Mouse (Mus musculus): ENCODE measurements around the gene Atp1a3. TPM values are rescaled to one million over a fixed set of nuclear protein-coding genes. Genes with fewer than 3 reads are reported as not detected.

Atp1a3 gene
- polyA plus RNA-seq, 1 experiment from 2014 or later = 1.0 TPM

DNA sequence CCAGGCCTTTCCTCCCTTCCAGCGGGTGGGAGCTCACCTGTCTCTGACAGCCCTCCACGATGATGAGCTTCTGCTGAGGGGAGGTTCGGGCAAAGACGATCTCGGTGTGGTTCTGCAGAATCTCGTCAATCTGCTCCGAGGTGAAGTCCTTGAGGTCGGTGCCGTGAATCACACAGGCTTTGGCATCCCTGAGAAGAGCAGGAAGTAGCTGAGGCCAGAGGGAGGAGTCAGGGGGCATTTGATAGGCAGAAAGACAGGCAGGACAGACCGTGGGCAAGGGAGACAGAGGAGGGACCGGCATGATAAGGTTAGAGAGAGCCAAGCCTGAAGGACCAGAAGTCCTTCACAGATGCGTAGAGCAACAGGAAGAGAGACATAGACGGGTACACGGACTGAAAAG lies 17.8 kb downstream of the Atp1a3 start:
- Histone ChIP-seq H3K4me1 (replicated peaks; ENCODE audit: control insufficient read depth, insufficient read depth, low read length) (no peaks in the 10 kb centered on the region), H3K9me3 (ENCODE audit: control insufficient read depth, low read length) (no peaks in the 10 kb centered on the region), H3K27ac (ENCODE audit: low read length) (no peak overlapping the region), H3K4me2 (ENCODE audit: low read depth, low read length) (no peak overlapping the region), H3K27me3 (ENCODE audit: control insufficient read depth, insufficient read depth, low read depth, low read length) (no peaks in the 10 kb centered on the region), H3K4me3 (ENCODE audit: low read length) (no peak overlapping the region), H3K36me3 (ENCODE audit: control insufficient read depth, insufficient read depth, low read length) (no peaks in the 10 kb centered on the region), H3K9ac (ENCODE audit: low read length) (no peak overlapping the region)
- 79% methylated on average over 14 of the region's 14 CpGs for WGBS
- ATAC-seq (ENCODE audit: low read depth) = no peak

DNA sequence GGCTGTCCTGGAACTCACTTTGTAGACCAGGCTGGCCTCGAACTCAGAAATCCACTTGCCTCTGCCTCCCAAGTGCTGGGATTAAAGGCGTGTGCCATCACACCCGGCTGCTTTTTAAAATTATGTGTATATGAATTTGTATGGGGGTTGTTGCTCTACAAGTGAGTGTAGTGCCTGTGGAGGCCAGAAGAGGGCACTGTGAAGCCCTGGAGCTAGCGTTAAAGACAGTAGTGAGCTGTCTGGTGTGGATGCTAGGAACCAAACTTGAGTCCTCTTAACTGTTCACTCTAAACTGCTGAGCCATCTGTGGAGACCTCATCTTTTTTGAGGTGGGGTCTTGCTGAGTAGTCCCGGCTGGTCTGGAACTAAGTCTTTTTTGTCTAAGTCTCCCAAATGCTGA lies 20.0 kb downstream of the Atp1a3 start:
- Histone ChIP-seq H3K27me3 (ENCODE audit: control insufficient read depth, insufficient read depth, low read depth, low read length) (no peaks in the 10 kb centered on the region), H3K9ac (ENCODE audit: low read length) (no peak overlapping the region), H3K36me3 (ENCODE audit: control insufficient read depth, insufficient read depth, low read length) (no peaks in the 10 kb centered on the region), H3K4me3 (ENCODE audit: low read length) (no peak overlapping the region), H3K9me3 (ENCODE audit: control insufficient read depth, low read length) (no peaks in the 10 kb centered on the region), H3K4me2 (ENCODE audit: low read depth, low read length) (no peak overlapping the region), H3K27ac (ENCODE audit: low read length) (no peak overlapping the region), H3K4me1 (replicated peaks; ENCODE audit: control insufficient read depth, insufficient read depth, low read length) (no peaks in the 10 kb centered on the region)
- ATAC-seq (ENCODE audit: low read depth) = no peak
- 65% methylated on average over 5 of the region's 5 CpGs for WGBS

- Histone ChIP-seq H3K9ac (ENCODE audit: low read length) (no peak overlapping the region), H3K27me3 (ENCODE audit: control insufficient read depth, insufficient read depth, low read depth, low read length) (no peaks in the 10 kb centered on the region), H3K27ac (ENCODE audit: low read length) (no peak overlapping the region), H3K9me3 (ENCODE audit: control insufficient read depth, low read length) (no peaks in the 10 kb centered on the region), H3K4me3 (ENCODE audit: low read length) (no peak overlapping the region), H3K4me1 (replicated peaks; ENCODE audit: control insufficient read depth, insufficient read depth, low read length) (no peaks in the 10 kb centered on the region), H3K4me2 (ENCODE audit: low read depth, low read length) (no peak overlapping the region), H3K36me3 (ENCODE audit: control insufficient read depth, insufficient read depth, low read length) (no peaks in the 10 kb centered on the region)
- ATAC-seq (ENCODE audit: low read depth) = no peak
- 82% methylated on average over 2 of the region's 2 CpGs for WGBS
Observed at GRCm38 (mm10) chr7:24984307-24984706, 21.5 kb downstream of the Atp1a3 start.

GRCm38 (mm10) chr7:24983396-24983795 lies 22.4 kb downstream of the Atp1a3 start:
- H3K36me3 ChIP-seq (ENCODE audit: control insufficient read depth, insufficient read depth, low read length) = no peaks in the 10 kb centered on the region
- H3K27ac ChIP-seq (ENCODE audit: low read length) = no peak overlapping the region
- WGBS = 74% methylated on average over 5 of the region's 5 CpGs
- H3K4me1 ChIP-seq (replicated peaks; ENCODE audit: control insufficient read depth, insufficient read depth, low read length) = no peaks in the 10 kb centered on the region
- no peak overlapping the region for H3K4me2 ChIP-seq (ENCODE audit: low read depth, low read length)
- no peak overlapping the region for H3K9ac ChIP-seq (ENCODE audit: low read length)
- no peaks in the 10 kb centered on the region for H3K27me3 ChIP-seq (ENCODE audit: control insufficient read depth, insufficient read depth, low read depth, low read length)
- no peak for ATAC-seq (ENCODE audit: low read depth)
- no peak overlapping the region for H3K4me3 ChIP-seq (ENCODE audit: low read length)
- H3K9me3 ChIP-seq (ENCODE audit: control insufficient read depth, low read length) = no peaks in the 10 kb centered on the region

DNA sequence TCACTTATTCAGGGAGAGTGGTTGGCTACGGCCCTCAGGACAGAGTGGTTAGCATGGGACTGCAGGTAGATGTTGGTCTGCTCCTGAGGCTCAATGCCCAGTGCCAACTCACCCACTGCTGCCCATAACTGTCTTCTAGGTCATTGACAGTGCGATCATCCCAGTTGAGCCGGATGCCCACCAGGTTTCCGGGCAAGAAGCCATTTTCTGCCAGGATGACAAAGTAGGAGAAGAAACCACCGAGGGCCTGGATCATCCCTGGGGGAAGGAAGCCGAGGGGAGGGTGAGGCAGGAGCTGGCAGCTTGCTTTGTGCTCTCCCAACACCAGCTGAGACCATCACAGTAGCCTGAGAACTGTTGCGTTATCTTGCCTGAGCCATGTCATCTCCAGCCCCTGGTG lies 25.3 kb downstream of the Atp1a3 start:
- ATAC-seq (ENCODE audit: low read depth) = no peak
- H3K27me3 ChIP-seq (ENCODE audit: control insufficient read depth, insufficient read depth, low read depth, low read length) = no peaks in the 10 kb centered on the region
- no peaks in the 10 kb centered on the region for H3K9me3 ChIP-seq (ENCODE audit: control insufficient read depth, low read length)
- no peak overlapping the region for H3K27ac ChIP-seq (ENCODE audit: low read length)
- 72% methylated on average over 7 of the region's 7 CpGs for WGBS
- H3K4me3 ChIP-seq (ENCODE audit: low read length) = no peak overlapping the region
- H3K36me3 ChIP-seq (ENCODE audit: control insufficient read depth, insufficient read depth, low read length) = no peaks in the 10 kb centered on the region
- H3K4me1 ChIP-seq (replicated peaks; ENCODE audit: control insufficient read depth, insufficient read depth, low read length) = no peaks in the 10 kb centered on the region
- H3K4me2 ChIP-seq (ENCODE audit: low read depth, low read length) = no peak overlapping the region
- H3K9ac ChIP-seq (ENCODE audit: low read length) = no peak overlapping the region

GRCm38 (mm10) chr7:24978781-24979180 lies 27.0 kb downstream of the Atp1a3 start:
- H3K4me2 ChIP-seq (ENCODE audit: low read depth, low read length) = no peak overlapping the region
- H3K9ac ChIP-seq (ENCODE audit: low read length) = no peak overlapping the region
- no peaks in the 10 kb centered on the region for H3K36me3 ChIP-seq (ENCODE audit: control insufficient read depth, insufficient read depth, low read length)
- WGBS = 84% methylated on average over 7 of the region's 7 CpGs
- ATAC-seq (ENCODE audit: low read depth) = no peak
- H3K27me3 ChIP-seq (ENCODE audit: control insufficient read depth, insufficient read depth, low read depth, low read length) = no peaks in the 10 kb centered on the region
- no peak overlapping the region for H3K27ac ChIP-seq (ENCODE audit: low read length)
- no peaks in the 10 kb centered on the region for H3K4me1 ChIP-seq (replicated peaks; ENCODE audit: control insufficient read depth, insufficient read depth, low read length)
- H3K9me3 ChIP-seq (ENCODE audit: control insufficient read depth, low read length) = no peaks in the 10 kb centered on the region
- no peak overlapping the region for H3K4me3 ChIP-seq (ENCODE audit: low read length)

- Histone ChIP-seq H3K27ac (ENCODE audit: low read length) (no peak overlapping the region), H3K9me3 (ENCODE audit: control insufficient read depth, low read length) (no peaks in the 10 kb centered on the region), H3K9ac (ENCODE audit: low read length) (no peak overlapping the region), H3K4me2 (ENCODE audit: low read depth, low read length) (no peak overlapping the region), H3K4me3 (ENCODE audit: low read length) (no peak overlapping the region), H3K36me3 (ENCODE audit: control insufficient read depth, insufficient read depth, low read length) (no peaks in the 10 kb centered on the region), H3K4me1 (replicated peaks; ENCODE audit: control insufficient read depth, insufficient read depth, low read length) (peaks cover 7% of the 10 kb centered on the region), H3K27me3 (ENCODE audit: control insufficient read depth, insufficient read depth, low read depth, low read length) (no peaks in the 10 kb centered on the region)
- no peak for ATAC-seq (ENCODE audit: low read depth)
- 25% methylated on average over 9 of the region's 9 CpGs for WGBS
Observed at GRCm38 (mm10) chr7:24974893-24975595, 30.7 kb downstream of the Atp1a3 start.

DNA sequence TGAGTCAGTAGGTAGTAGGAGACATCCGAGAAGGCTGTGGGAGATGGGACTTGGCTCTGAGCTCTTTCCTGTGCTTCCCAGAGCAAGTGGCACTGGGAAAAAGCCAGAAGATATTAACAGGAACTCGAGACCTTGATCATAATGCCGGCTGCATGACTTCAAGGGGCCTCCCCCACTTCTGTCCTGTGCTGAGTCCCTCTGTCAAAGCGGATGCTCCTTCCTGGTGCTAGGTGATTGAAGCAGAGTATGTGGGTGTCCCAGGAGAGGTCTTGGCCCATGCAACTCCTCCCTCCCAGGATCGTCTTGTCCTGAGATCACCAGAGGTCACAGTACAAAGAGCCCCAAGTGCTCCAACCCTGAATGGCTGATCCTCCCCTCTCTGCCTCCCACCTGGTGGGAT lies 31.9 kb downstream of the Atp1a3 start:
- H3K36me3 ChIP-seq (ENCODE audit: control insufficient read depth, insufficient read depth, low read length) = no peaks in the 10 kb centered on the region
- no peak overlapping the region for H3K4me3 ChIP-seq (ENCODE audit: low read length)
- H3K27me3 ChIP-seq (ENCODE audit: control insufficient read depth, insufficient read depth, low read depth, low read length) = no peaks in the 10 kb centered on the region
- no peak overlapping the region for H3K27ac ChIP-seq (ENCODE audit: low read length)
- H3K9ac ChIP-seq (ENCODE audit: low read length) = no peak overlapping the region
- peaks cover 7% of the 10 kb centered on the region for H3K4me1 ChIP-seq (replicated peaks; ENCODE audit: control insufficient read depth, insufficient read depth, low read length)
- H3K4me2 ChIP-seq (ENCODE audit: low read depth, low read length) = no peak overlapping the region
- WGBS = 64% methylated on average over 5 of the region's 5 CpGs
- H3K9me3 ChIP-seq (ENCODE audit: control insufficient read depth, low read length) = no peaks in the 10 kb centered on the region
- ATAC-seq (ENCODE audit: low read depth) = no peak

GRCm38 (mm10) chr7:24973208-24973607 lies 32.5 kb downstream of the Atp1a3 start:
- WGBS = 71% methylated on average over 4 of the region's 4 CpGs
- Histone ChIP-seq H3K27ac (ENCODE audit: low read length) (no peak overlapping the region), H3K4me1 (replicated peaks; ENCODE audit: control insufficient read depth, insufficient read depth, low read length) (peaks cover 7% of the 10 kb centered on the region), H3K9me3 (ENCODE audit: control insufficient read depth, low read length) (no peaks in the 10 kb centered on the region), H3K4me3 (ENCODE audit: low read length) (no peak overlapping the region), H3K27me3 (ENCODE audit: control insufficient read depth, insufficient read depth, low read depth, low read length) (no peaks in the 10 kb centered on the region), H3K4me2 (ENCODE audit: low read depth, low read length) (no peak overlapping the region), H3K9ac (ENCODE audit: low read length) (no peak overlapping the region), H3K36me3 (ENCODE audit: control insufficient read depth, insufficient read depth, low read length) (no peaks in the 10 kb centered on the region)
- no peak for ATAC-seq (ENCODE audit: low read depth)

All from lung, embryonic 16.5 days (tissue).